Mouse (Mus musculus) midbrain, embryonic 11.5 days (tissue): ENCODE measurements around the gene Fam221b. TPM values are rescaled to one million over a fixed set of nuclear protein-coding genes. Genes with fewer than 3 reads are reported as not detected.
A peak's percentile ranks its signal among the peaks of the same experiment; 100 is the strongest.

Experiments
- ATAC-seq: fragments of 200-750 bp; cut with Nextera tagmentation; 2 replicates; pipeline ENCODE4 v1.8.0; 2017; ENCODE audit warnings: moderate TSS enrichment, moderate library complexity; ENCODE audit not compliant: low FRiP score
- DNase-seq: peaks from one replicate; pipeline ENCODE4 v3.0.0; 2015; ENCODE audit warnings: low spot score; ENCODE audit errors: missing footprints
- H3K27ac ChIP-seq: fragments of 300-500 bp; sonication (generic); 2 replicates; pipeline ENCODE4 v1.5.1; 2014; ENCODE audit warnings: low read depth, low read length
- H3K27me3 ChIP-seq: fragments of 300-500 bp; sonication (generic); 2 replicates; pipeline ENCODE4 v1.6.1; 2014; ENCODE audit warnings: mild to moderate bottlenecking, low read length, moderate library complexity, mixed read lengths; ENCODE audit not compliant: control insufficient read depth, insufficient read depth
- H3K36me3 ChIP-seq: fragments of 300-500 bp; sonication (generic); 2 replicates; pipeline ENCODE4 v1.6.1; 2014; ENCODE audit warnings: mild to moderate bottlenecking, low read length, moderate library complexity, mixed read lengths; ENCODE audit not compliant: control insufficient read depth, insufficient read depth
- H3K4me1 ChIP-seq: fragments of 300-500 bp; sonication (generic); 2 replicates; pipeline ENCODE4 v1.6.1; 2014; ENCODE audit warnings: low read length; ENCODE audit not compliant: control insufficient read depth, insufficient read depth
- H3K4me2 ChIP-seq: fragments of 300-500 bp; sonication (generic); 2 replicates; pipeline ENCODE4 v1.6.1; 2014; ENCODE audit warnings: mild to moderate bottlenecking, moderate library complexity
- H3K4me3 ChIP-seq: fragments of 300-500 bp; sonication (generic); 2 replicates; pipeline ENCODE4 v1.5.1; 2014; ENCODE audit warnings: low read depth, low read length
- H3K9ac ChIP-seq: fragments of 300-500 bp; sonication (generic); 2 replicates; pipeline ENCODE4 v1.6.1; 2014; ENCODE audit warnings: low read length
- H3K9me3 ChIP-seq: fragments of 300-500 bp; sonication (generic); 2 replicates; pipeline ENCODE4 v1.6.1; 2016; ENCODE audit warnings: low read length; ENCODE audit not compliant: control insufficient read depth
- WGBS: fragments of 180-500 bp; shearing (Covaris S2); extraction: QIAGEN DNeasy Blood & Tissue Kit; methylation state at CpG from one replicate; pipeline ENCODE4 v1.1.7; 2014; 5-methylcytosine and 5-hydroxymethylcytosine counted together
- polyA plus RNA-seq: library from polyadenylated mRNA; unstranded; fragments of >200 nt; fragmentation: Nextera tagmentation; extraction: Ambion mirVana; gene quantifications from 2 replicates; pipeline ENCODE4 v1.2.1, GENCODE M21; 2014

The Fam221b gene
- polyA plus RNA-seq, 1 experiment from 2014 or later = 2.5 TPM

DNA sequence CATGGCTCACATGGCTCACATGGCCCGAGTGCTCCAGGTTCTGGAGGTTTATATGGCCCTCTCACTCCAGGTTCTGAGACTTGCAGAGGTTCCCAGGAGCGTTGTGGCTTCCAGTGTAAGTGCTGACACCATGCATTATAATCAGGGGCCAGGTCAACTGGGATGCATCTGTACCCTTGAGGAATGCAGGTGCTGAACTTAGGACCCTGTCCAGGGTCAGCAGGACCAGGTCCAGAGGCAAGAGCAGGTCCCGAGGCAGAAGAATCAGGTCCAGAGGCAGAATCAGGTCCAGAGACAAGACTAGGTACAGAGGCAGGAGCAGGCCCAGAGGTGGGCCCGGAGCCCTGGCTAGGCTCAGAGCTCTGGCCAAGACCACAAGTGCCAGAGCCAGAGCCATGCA lies 16.2 kb downstream of the Fam221b start:
- H3K36me3 ChIP-seq = no peaks in the 10 kb centered on the region
- no peaks in the 10 kb centered on the region; the same call in 1 of the 2 replicates for H3K9me3 ChIP-seq
- DNase-seq (no peak), ATAC-seq (no peak)
- no peak overlapping the region for H3K9ac ChIP-seq
- H3K4me2 ChIP-seq = peak overlapping the region; percentile 40
- H3K27ac ChIP-seq = no peak overlapping the region
- no peaks in the 10 kb centered on the region for H3K27me3 ChIP-seq
- peaks cover 12% of the 10 kb centered on the region for H3K4me1 ChIP-seq
- WGBS = 89% methylated on average over 4 of the region's 4 CpGs
- H3K4me3 ChIP-seq = no peak overlapping the region

DNA sequence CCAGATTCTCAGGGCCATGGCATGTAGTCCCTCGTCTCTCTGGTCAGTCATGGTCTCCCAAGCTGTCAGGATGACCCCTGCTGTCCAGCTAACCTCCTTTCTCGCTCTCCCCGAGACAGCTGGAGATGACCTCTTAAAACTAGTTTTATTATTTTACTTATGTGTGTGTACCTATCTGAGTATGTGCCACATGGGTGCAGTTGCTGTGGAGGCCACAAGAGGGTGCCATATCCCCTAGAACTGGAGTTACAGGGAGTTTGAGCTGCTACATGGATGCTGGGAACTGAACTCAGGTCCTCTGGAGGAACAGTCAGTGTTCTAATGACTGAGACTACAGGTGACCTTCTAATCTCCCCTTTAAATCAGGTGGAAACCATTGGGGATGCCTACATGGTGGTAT lies 19.2 kb downstream of the Fam221b start:
- Histone ChIP-seq H3K9me3 (no peaks in the 10 kb centered on the region; the same call in 1 of the 2 replicates), H3K9ac (no peak overlapping the region), H3K27me3 (no peaks in the 10 kb centered on the region), H3K36me3 (no peaks in the 10 kb centered on the region), H3K4me2 (no peak overlapping the region), H3K4me1 (peaks cover 7% of the 10 kb centered on the region), H3K4me3 (no peak overlapping the region), H3K27ac (no peak overlapping the region)
- DNase-seq (peak; percentile 78), ATAC-seq (no peak)
- 93% methylated on average over 3 of the region's 3 CpGs for WGBS

DNA sequence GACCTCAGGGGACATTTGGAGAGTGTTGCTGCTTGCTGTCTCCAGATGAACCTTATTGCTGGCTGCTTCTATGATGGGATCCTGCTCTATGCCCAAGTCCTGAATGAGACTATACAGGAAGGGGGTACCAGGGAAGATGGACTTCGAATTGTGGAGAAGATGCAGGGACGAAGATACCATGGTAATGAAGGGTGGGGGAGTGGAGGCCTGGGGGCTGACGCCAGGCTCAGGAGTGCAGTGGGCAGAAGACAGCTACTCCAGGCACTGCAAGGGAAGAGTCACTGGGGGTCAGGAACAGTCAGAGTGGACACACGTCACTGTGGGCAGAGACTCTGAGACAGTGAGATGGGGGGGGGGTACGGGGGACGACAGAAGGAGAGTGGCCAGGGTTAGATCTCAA lies 28.5 kb downstream of the Fam221b start:
- H3K9me3 ChIP-seq = no peaks in the 10 kb centered on the region
- ATAC-seq = no peak
- H3K27me3 ChIP-seq = no peaks in the 10 kb centered on the region
- WGBS = 86% methylated on average over 6 of the region's 6 CpGs
- no peak overlapping the region for H3K27ac ChIP-seq
- no peak overlapping the region for H3K4me3 ChIP-seq
- H3K9ac ChIP-seq = no peak overlapping the region
- no peaks in the 10 kb centered on the region for H3K36me3 ChIP-seq
- no peak overlapping the region for H3K4me2 ChIP-seq
- no peaks in the 10 kb centered on the region for H3K4me1 ChIP-seq
- DNase-seq = no peak

DNA sequence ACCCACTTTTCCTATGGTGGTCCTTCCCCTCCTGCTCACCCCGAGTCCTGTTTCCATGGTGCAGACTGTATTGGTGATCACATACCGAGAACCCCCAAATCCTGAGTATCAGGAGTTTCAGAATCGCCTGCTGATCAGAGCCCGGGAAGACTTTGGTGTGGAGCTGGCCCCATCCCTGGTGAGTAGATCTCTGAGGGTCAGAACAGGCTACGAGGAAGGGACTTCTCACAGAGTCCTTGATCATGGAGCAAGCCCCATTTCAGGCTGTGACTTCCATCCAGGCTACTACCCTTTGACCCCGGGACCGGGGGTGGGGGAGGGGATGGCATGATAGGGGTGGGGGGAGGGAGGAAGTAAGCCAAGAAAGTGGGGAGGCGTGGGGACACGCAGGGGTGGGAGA lies 28.9 kb downstream of the Fam221b start:
- 75% methylated on average over 9 of the region's 9 CpGs for WGBS
- Histone ChIP-seq H3K9ac (no peak overlapping the region), H3K4me3 (no peak overlapping the region), H3K27me3 (no peaks in the 10 kb centered on the region), H3K27ac (no peak overlapping the region), H3K9me3 (no peaks in the 10 kb centered on the region), H3K36me3 (no peaks in the 10 kb centered on the region), H3K4me2 (no peak overlapping the region), H3K4me1 (no peaks in the 10 kb centered on the region)
- ATAC-seq (no peak), DNase-seq (no peak)

DNA sequence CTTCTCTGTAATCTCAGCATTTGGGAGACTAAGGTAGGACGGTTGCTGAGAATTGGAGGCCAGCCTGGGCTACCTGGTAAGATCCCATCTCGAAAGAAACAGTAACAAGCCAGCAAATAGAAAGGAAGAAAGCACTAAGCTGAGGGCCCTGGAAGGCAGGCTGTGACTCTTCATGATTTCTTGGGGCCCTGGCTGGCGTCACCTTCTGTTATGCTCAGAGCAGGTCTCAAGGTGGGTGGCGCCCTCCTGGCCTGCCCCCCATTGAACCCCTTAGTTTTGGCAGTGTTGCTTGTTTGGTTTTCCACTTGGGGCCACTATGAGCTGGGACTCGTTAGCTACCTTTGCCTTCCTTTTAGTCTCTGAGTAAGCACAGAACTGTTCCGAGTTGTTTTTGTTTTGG lies 32.2 kb downstream of the Fam221b start:
- peaks cover 11% of the 10 kb centered on the region for H3K27me3 ChIP-seq
- no peak overlapping the region for H3K27ac ChIP-seq
- no peak overlapping the region for H3K4me3 ChIP-seq
- peaks cover 14% of the 10 kb centered on the region for H3K4me1 ChIP-seq
- ATAC-seq = no peak
- H3K4me2 ChIP-seq = no peak overlapping the region
- 81% methylated on average over 6 of the region's 6 CpGs for WGBS
- H3K36me3 ChIP-seq = no peaks in the 10 kb centered on the region
- H3K9me3 ChIP-seq = no peaks in the 10 kb centered on the region
- no peak for DNase-seq
- H3K9ac ChIP-seq = no peak overlapping the region

DNA sequence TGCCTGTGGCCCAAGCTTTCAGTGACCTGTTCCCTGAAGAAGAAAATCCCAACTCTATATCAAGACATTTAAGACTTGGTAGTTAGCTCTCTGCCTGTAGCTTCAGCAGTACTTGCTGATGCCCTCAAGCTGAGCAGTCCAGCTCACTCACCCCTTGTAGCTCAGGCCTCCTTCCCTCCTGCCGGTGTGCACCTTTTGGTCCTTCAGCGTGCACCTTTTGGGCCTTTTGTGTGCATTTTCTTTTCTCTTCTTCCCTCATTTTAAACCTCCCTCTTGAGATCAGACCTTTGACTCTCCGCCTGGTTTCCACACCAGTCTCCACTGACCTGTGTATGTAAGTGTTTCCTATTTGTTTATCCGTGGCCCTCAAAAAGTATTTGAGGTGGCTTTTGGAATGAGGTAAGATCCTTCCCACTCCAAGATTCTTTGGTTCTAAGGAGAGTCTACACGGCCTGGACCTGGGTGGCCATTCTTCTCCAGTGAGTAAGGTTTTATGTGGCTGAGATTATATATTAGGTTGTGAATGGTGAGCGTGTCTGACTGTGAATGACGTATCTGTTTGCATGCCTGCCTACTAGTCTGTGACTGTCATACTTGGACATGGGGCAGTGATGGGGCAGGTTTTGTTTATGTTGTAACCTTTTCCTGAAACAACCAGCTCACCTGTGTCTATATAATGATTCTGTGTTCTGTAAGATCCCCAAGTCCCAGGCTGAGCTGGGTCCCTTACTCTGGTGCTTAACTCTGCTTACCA lies 34.1 kb downstream of the Fam221b start:
- no peak overlapping the region for H3K4me2 ChIP-seq

DNA sequence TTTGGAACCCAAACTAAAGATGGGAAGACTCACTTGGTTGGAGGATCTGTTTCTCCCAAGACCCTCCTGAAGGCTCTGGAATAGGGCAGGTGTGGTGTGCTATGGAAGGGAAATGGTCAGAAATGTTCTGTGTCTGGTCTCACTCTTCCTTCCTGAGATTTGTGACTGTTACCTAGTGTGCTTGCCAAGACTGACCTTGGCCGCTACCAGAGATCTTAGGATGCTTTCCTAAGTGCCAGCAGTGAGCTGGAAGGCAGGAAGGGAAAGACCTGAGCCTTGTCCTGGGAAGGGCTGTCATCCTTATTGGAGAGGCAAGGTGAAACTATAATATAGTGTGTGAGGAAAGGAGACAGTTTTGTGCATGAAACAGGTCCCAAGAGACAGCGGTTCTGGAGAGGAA lies 35.2 kb downstream of the Fam221b start:
- no peak overlapping the region for H3K9ac ChIP-seq
- whole genome bisulfite sequencing = 92% methylated on average over 2 of the region's 2 CpGs
- peaks cover 11% of the 10 kb centered on the region for H3K27me3 ChIP-seq
- no peak for ATAC-seq
- H3K27ac ChIP-seq = no peak overlapping the region
- no peaks in the 10 kb centered on the region for H3K9me3 ChIP-seq
- no peak overlapping the region for H3K4me3 ChIP-seq
- H3K4me1 ChIP-seq = peaks cover 21% of the 10 kb centered on the region
- no peak for DNase-seq
- peak overlapping the region; percentile 15; the same call in 1 of the 2 replicates for H3K4me2 ChIP-seq
- no peaks in the 10 kb centered on the region for H3K36me3 ChIP-seq

More for the DNA sequence above, 34.1 kb downstream of the Fam221b start:
- Histone ChIP-seq H3K36me3 (no peaks in the 10 kb centered on the region), H3K9ac (no peak overlapping the region), H3K27me3 (peaks cover 11% of the 10 kb centered on the region), H3K27ac (no peak overlapping the region), H3K4me1 (peaks cover 21% of the 10 kb centered on the region), H3K4me3 (no peak overlapping the region), H3K9me3 (no peaks in the 10 kb centered on the region)
- 85% methylated on average over 7 of the region's 7 CpGs for WGBS
- no peak for ATAC-seq
- no peak for DNase-seq

DNA sequence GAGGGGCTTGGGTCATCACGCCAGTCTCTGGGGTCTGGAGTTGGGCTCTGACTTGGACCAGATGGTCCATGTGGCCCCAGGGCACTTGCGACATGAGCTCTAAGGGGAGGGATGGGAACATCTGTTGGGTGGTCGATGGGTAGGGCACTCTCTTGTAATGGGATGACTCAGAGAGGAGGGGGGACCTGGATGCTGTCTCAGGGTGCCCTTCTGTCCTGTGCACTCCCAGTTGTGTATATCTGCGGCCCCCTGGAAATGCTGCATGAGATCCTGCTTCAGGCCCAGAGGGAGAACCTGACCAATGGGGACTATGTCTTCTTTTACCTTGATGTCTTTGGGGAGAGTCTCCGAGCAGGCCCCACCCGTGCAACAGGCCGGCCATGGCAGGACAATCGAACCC lies 35.6 kb downstream of the Fam221b start:
- WGBS = 84% methylated on average over 8 of the region's 8 CpGs
- no peak overlapping the region for H3K4me3 ChIP-seq
- no peak for DNase-seq

DNA sequence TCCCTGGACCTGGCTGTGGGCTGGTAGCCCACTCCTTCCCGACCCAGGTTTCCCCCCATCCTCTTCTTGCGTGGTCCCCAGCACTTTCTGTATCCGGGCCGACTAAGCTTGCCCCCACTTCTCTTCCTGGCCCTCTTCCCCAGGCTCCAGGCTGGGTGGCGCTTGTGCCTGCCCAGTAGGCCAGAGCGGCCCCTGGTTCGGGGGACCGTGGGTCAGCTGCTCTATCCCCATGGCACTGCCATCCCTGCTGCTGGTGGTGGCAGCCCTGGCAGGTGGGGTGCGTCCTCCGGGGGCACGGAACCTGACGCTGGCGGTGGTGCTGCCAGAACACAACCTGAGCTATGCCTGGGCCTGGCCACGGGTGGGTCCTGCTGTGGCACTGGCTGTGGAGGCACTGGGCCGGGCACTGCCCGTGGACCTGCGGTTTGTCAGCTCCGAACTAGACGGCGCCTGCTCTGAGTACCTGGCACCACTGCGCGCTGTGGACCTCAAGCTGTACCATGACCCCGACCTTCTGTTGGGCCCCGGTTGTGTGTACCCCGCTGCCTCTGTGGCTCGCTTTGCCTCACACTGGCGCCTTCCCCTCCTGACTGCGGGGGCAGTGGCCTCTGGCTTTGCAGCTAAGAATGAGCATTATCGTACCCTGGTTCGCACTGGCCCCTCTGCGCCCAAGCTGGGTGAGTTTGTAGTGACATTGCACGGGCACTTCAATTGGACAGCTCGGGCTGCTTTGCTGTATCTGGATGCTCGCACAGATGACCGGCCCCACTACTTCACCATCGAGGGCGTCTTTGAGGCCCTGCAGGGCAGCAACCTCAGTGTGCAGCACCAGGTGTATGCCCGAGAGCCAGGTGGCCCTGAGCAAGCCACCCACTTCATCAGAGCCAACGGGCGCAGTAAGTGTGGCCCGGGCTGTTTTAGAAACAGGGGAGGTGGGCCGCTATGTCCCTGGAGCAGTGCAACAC lies 36.7 kb downstream of the Fam221b start:
- Histone ChIP-seq H3K36me3 (no peaks in the 10 kb centered on the region), H3K9ac (peak overlapping the region; percentile 89), H3K27me3 (peaks cover 13% of the 10 kb centered on the region), H3K4me1 (peaks cover 21% of the 10 kb centered on the region), H3K4me3 (peak overlapping the region; percentile 60), H3K4me2 (peak overlapping the region; percentile 81), H3K9me3 (no peaks in the 10 kb centered on the region), H3K27ac (no peak overlapping the region)
- ATAC-seq = peak; percentile 5; the same call in 1 of the 2 replicates
- WGBS = 42% methylated on average over 42 of the region's 42 CpGs
- no peak for DNase-seq

More for the DNA sequence above, 35.6 kb downstream of the Fam221b start:
- H3K9me3 ChIP-seq = no peaks in the 10 kb centered on the region
- peak overlapping the region; percentile 15; the same call in 1 of the 2 replicates for H3K4me2 ChIP-seq
- H3K9ac ChIP-seq = no peak overlapping the region
- no peak overlapping the region for H3K27ac ChIP-seq
- H3K4me1 ChIP-seq = peaks cover 21% of the 10 kb centered on the region
- H3K36me3 ChIP-seq = no peaks in the 10 kb centered on the region
- ATAC-seq = no peak
- H3K27me3 ChIP-seq = peaks cover 12% of the 10 kb centered on the region
